Mouse (Mus musculus) bone marrow macrophage, adult 2 months (primary cell): ENCODE measurements at regions not wholly inside any gene's neighbourhood (a gene's known extent, or its start where the extent isn't known, plus 50 kb on each side); places are given as distances from the start of the nearest gene placed in this dataset.

Experiments
- H3K27ac ChIP-seq: 2 replicates; pipeline ENCODE4 v1.5.1; 2012; ENCODE audit warnings: low read depth, low read length; ENCODE audit not compliant: insufficient read depth
- H3K4me1 ChIP-seq: 2 replicates; pipeline ENCODE4 v1.6.1; 2012; ENCODE audit warnings: low read length; ENCODE audit not compliant: control insufficient read depth, insufficient read depth
- H3K4me3 ChIP-seq: 2 replicates; pipeline ENCODE4 v1.5.1; 2012; ENCODE audit warnings: mild to moderate bottlenecking, low read length, moderate library complexity; ENCODE audit not compliant: insufficient read depth
- CTCF ChIP-seq: IDR thresholded peaks from 2 replicates; pipeline ENCODE4 v1.5.1; 2012; ENCODE audit warnings: low read depth, mild to moderate bottlenecking, low read length, moderate library complexity
- POLR2A ChIP-seq: IDR thresholded peaks from 2 replicates; pipeline ENCODE4 v1.6.1; 2012; ENCODE audit warnings: mild to moderate bottlenecking, low read depth, low read length, borderline replicate concordance

DNA sequence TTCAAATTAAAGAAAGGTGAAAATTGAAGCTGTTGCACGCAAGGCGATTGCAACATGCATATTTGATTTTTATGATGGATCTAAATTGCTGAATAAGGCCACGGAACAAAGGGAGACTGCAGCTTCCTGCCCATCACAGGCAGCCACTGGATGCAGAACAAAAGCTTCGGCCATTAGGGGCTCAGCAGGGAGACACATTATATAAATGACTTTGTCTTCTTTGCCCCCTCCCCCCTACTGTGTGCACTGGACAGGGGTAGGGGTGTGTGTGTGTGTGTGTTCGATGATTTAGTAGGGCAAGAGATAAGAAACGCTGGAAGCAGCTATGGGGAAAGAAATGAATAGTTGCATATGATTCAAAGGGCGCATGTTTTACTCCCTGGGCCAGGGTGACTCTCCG is 481.2 kb upstream of the Pmfbp1 start:
- H3K27ac ChIP-seq: no peak overlapping the region
- H3K4me1 ChIP-seq: no peaks in the 10 kb centered on the region
- H3K4me3 ChIP-seq: no peak overlapping the region
- TF ChIP-seq POLR2A: no peak
- TF ChIP-seq CTCF: no peak

DNA sequence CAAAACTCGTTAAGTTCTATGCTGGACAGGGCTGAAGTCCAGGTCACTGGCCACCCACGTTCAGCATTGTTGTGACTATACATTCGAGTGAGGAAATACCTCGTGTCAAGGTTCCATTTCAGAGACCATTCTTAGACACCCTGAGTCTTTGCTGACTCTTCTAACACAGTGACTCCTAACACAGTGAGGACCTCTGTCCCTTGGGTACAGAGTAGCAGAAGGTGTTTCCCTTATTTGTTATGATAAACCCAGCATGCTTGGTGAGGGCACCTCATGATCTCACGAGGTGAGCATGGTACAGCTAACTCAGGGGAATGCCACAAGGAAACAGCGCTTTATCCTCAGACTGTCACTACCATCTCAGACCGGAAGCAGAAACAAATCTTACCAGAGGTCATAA is 480.2 kb upstream of the Pmfbp1 start:
- H3K27ac ChIP-seq: no peak overlapping the region

DNA sequence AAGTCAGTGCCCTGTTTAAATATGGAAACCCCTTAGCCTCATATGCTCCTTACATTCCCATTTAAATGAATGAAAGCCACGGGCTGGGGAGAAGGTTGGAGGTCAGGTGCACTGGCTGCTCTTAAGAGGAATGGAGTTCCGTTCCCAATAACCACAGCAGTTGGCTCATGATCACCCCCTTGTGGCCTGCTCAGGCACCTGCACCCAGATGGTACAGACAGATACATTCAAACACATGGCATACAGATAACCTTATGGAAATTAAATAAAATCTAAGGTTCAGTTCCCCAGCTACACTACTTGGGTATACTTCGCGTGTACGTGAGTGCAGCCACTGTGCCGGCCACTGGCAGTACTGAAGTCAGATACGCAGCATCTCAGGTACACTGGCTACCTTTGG is 479.1 kb upstream of the Pmfbp1 start:
- H3K4me3 ChIP-seq: no peak overlapping the region
- no peak overlapping the region for H3K27ac ChIP-seq
- no peaks in the 10 kb centered on the region for H3K4me1 ChIP-seq
- peak; percentile 63 for TF ChIP-seq CTCF
- no peak for TF ChIP-seq POLR2A

More for the DNA sequence above, 480.2 kb upstream of the Pmfbp1 start:
- no peak for TF ChIP-seq CTCF
- no peak for TF ChIP-seq POLR2A
- Histone ChIP-seq H3K4me3 (no peak overlapping the region), H3K4me1 (no peaks in the 10 kb centered on the region)

DNA sequence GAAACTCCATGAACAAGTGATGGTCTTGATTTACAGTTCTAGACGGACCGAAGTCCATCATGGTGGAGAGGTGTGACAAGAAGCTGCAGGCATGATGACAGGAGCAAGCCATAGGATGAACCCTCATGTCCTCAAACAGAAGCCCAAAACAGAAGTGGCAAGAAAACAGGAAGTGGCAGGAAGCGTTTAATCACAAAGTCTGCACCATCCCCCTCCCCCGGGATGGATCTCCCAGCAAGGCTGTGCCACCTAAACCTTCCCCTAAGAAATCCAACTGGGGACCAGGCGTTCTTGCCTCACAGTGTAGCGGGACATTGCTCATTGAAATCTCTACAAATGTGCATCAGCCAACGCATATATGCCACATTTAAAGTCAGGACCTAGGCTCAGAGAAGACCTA is 474.3 kb upstream of the Pmfbp1 start:
- Histone ChIP-seq H3K4me1 (no peaks in the 10 kb centered on the region), H3K4me3 (no peak overlapping the region), H3K27ac (no peak overlapping the region)
- TF ChIP-seq CTCF: no peak
- TF ChIP-seq POLR2A: no peak

DNA sequence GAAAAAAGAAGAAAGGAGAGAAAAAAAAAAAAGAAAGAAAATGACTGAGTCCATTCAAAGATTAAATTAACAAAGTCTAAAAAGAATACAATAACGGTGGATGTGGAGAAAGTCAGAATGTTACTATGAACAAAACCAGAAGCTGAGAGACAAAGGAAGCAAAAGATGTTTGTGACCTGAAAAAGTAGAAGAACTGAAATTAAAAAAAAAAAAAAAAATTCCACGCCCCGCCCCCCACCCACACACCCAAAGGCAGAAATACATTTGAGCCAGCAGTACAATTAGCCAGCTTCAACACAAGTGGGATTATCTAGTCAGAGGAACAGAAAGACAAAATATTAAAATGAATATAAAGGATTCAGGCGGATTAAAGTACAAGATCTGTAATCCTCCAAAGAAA is 473.7 kb upstream of the Pmfbp1 start:
- no peaks in the 10 kb centered on the region for H3K4me1 ChIP-seq
- no peak overlapping the region for H3K4me3 ChIP-seq
- H3K27ac ChIP-seq: no peak overlapping the region
- no peak for TF ChIP-seq POLR2A
- no peak for TF ChIP-seq CTCF

DNA sequence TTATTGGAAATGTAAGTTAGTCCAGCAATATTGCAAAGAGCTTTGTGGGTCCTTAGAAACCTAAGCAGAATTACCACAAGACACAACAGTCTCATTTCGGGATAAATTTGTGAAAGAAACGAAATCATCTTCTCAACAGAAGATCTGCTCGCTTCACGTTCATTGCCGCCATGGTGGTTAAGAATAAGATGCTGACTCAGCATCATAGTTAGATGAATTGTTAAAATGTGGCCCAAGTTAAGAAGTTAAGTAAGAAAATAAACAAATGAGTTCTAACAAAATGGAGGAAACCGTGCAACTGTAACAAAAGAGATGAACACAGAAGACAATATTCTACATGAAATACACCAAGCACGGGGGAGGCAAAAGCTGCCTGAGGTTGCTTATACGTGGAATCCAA is 465.9 kb upstream of the Pmfbp1 start:
- TF ChIP-seq POLR2A (no peak), CTCF (no peak)
- H3K4me1 ChIP-seq: no peaks in the 10 kb centered on the region
- H3K4me3 ChIP-seq: no peak overlapping the region
- no peak overlapping the region for H3K27ac ChIP-seq

DNA sequence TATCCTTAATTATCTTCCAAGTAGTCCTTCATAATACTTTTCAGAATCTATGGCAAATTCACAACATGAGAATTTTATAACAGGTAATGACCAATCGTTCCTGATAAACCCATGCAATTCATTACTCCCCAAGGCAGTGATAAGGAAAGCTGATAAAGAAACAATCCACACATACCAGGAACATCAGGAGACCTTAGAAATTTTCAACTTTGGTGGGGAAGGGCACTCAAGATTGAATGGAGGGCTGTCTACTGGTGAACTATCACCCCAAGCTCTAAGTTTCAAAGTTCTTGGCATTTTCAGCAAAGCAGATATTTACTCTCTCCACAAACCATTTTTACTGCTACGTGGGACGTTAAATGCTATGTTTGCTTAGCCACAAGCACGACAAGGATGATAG is 440.2 kb upstream of the Pmfbp1 start:
- H3K4me1 ChIP-seq: no peaks in the 10 kb centered on the region
- H3K27ac ChIP-seq: no peak overlapping the region
- no peak for TF ChIP-seq CTCF
- H3K4me3 ChIP-seq: no peak overlapping the region

DNA sequence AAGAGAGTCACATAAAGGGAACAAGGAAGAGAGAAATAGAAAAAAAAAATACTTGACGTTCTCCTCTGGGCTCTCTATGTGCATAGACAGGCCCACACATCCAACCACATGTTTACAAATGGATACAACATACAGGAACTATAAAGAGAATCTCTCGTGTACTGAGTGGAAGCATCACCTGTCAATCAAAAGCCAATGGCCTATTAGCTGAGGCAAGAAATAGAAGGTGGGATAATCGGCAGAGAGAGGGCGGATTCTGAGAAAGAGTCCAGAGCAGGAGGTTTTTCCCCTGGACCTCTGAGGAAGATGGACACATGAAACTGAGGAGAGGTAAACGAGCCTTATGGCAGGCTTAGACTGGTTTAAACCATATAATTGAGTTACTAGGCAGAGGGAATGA is 434.7 kb upstream of the Pmfbp1 start:
- TF ChIP-seq POLR2A (no peak), CTCF (no peak)
- Histone ChIP-seq H3K27ac (no peak overlapping the region), H3K4me3 (no peak overlapping the region), H3K4me1 (no peaks in the 10 kb centered on the region)

DNA sequence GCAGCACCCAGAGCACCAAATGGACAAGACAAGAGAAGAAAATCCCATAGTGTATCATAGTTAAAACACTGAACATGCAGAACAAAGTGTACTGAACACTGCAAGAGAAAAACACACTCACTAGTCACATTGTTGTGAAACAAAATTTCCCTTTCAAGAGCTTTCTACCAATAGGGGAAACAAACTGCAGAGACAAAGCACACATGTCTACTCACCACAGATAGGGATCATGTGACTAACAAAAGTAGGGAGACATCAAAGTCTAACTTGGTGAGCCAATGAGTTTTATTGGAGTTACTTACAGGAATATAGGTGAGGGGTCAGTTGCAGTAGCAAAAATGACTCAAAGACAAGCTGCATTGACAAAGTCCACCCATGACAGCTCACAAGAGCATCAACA is 431.5 kb upstream of the Pmfbp1 start:
- Histone ChIP-seq H3K27ac (no peak overlapping the region), H3K4me3 (no peak overlapping the region), H3K4me1 (no peaks in the 10 kb centered on the region)
- TF ChIP-seq POLR2A: no peak
- no peak for TF ChIP-seq CTCF

DNA sequence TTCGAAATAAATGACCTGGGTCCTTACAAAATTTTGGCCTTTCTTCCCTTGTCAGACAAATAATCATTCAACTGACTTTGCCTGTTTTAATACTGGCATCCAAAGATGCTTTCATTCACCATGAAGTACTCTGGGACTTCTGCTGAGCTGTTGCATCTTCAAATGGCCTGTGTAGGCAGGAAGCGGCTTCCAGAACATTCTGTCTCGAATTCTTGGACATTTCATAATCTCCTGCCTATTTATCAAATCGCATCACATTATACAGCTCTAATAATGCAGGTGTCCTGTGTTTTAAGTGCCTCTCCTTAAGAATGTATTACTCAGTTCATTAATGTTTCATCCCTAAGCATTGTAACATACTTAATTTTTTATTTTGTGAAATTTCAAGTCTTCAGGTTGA is 420.1 kb upstream of the Pmfbp1 start:
- H3K4me3 ChIP-seq: no peak overlapping the region
- no peak overlapping the region for H3K27ac ChIP-seq
- no peak for TF ChIP-seq CTCF
- no peak for TF ChIP-seq POLR2A
- no peaks in the 10 kb centered on the region for H3K4me1 ChIP-seq

DNA sequence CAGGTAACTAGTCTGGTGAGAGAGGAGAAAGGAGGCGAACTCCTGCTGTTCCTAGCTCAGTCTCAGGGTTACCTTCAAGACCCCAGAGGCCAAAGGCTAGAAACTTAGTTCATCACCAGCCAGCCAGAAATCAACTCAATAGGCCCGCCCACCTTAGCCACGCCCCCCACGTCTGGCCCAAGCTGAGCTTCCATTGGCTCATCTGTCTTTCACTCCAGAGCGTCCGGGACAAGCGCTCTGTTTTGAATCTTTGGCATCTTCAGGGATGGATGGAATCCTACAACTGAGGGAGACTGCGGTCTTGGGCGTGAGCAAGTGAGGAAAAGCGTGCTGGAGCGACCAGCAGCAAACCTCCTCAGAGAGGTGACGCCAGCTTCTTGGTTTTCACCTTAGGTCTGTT is 418.8 kb upstream of the Pmfbp1 start:
- Histone ChIP-seq H3K27ac (no peak overlapping the region), H3K4me1 (no peaks in the 10 kb centered on the region), H3K4me3 (no peak overlapping the region)
- TF ChIP-seq CTCF: no peak
- TF ChIP-seq POLR2A: no peak

DNA sequence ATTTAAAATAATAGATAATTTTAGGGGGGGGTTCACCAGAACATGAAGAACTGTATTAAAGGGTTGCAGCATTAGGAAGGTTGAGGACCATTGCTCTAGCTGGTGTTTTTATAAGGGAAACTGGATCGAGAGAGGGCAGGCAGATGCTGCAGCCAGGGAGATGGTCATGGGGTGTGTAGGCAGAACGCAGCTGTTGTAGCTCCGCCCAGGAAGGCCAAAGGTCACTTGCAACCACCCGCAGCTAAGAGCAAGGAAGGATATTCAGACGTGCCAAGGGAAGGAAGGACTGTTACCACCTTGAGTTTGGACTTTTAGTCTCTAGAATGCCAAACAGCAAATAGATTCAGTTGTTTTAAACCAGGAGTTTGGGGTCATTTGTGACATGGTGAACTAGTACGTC is 414.6 kb upstream of the Pmfbp1 start:
- H3K27ac ChIP-seq: no peak overlapping the region
- H3K4me1 ChIP-seq: no peaks in the 10 kb centered on the region
- no peak for TF ChIP-seq CTCF
- TF ChIP-seq POLR2A: no peak
- no peak overlapping the region for H3K4me3 ChIP-seq
